Mouse (Mus musculus) small intestine, adult 2 months (tissue): Measurements from ENCODE around the gene Ncoa1. TPM values are rescaled to one million over a fixed set of nuclear protein-coding genes. Genes with fewer than 3 reads are reported as not detected.

Experiments used
- H3K27ac ChIP-seq: fragments of 200-500 bp; 2 replicates; pipeline ENCODE4 v1.5.1; 2012; ENCODE audit warnings: low read depth, low read length, control low read depth, inconsistent platforms; ENCODE audit not compliant: insufficient read depth
- H3K27me3 ChIP-seq: fragments of 200-500 bp; 2 replicates; pipeline ENCODE4 v1.6.1; 2012; ENCODE audit warnings: mild to moderate bottlenecking, moderate library complexity, low read length, inconsistent platforms; ENCODE audit not compliant: control insufficient read depth, insufficient read depth
- H3K36me3 ChIP-seq: fragments of 200-500 bp; 2 replicates; pipeline ENCODE4 v1.6.1; 2012; ENCODE audit warnings: mild to moderate bottlenecking, low read length, control low read depth, inconsistent platforms; ENCODE audit not compliant: control insufficient read depth, insufficient read depth
- H3K4me1 ChIP-seq: fragments of 200-500 bp; 2 replicates; pipeline ENCODE4 v1.6.1; 2012; ENCODE audit warnings: low read length, inconsistent platforms, mixed read lengths; ENCODE audit not compliant: control insufficient read depth, insufficient read depth, insufficient read length
- H3K4me3 ChIP-seq: fragments of 200-500 bp; 2 replicates; pipeline ENCODE4 v1.5.1; 2012; ENCODE audit warnings: low read depth, mild to moderate bottlenecking, control low read depth, inconsistent platforms, low read length, moderate library complexity
- CTCF ChIP-seq: fragments of 200-500 bp; IDR thresholded peaks from 2 replicates; pipeline ENCODE4 v1.5.1; 2012; ENCODE audit warnings: low read depth, mild to moderate bottlenecking, control low read depth, inconsistent platforms, low read length, moderate library complexity, mixed read lengths; ENCODE audit not compliant: insufficient replicate concordance, insufficient read length; ENCODE audit errors: extremely low read depth
- POLR2A ChIP-seq: fragments of 200-500 bp; IDR thresholded peaks from 2 replicates; pipeline ENCODE4 v1.6.1; 2012; ENCODE audit warnings: low read depth, mild to moderate bottlenecking, control low read depth, inconsistent platforms, low read length, moderate library complexity
- WGBS: fragments of 180-500 bp; shearing (Covaris S2); methylation state at CpG from one replicate; pipeline ENCODE4 v1.1.7; 2018; 5-methylcytosine and 5-hydroxymethylcytosine counted together
- polyA plus RNA-seq: library from polyadenylated mRNA; depleted of rRNA; stranded (reverse); fragments of >200 nt; gene quantifications from 2 replicates; pipeline ENCODE4 v1.2.3, GENCODE M21; 2012

Ncoa1 gene
- polyA plus RNA-seq, 1 experiment, result 17.0 TPM

- 31% methylated on average over 18 of the region's 18 CpGs for WGBS
- Histone ChIP-seq H3K4me1 (peaks cover 6% of the 10 kb centered on the region), H3K36me3 (no peaks in the 10 kb centered on the region), H3K4me3 (peak overlapping the region; percentile 98), H3K27ac (no peak overlapping the region), H3K27me3 (no peaks in the 10 kb centered on the region)
- no peak for TF ChIP-seq POLR2A
- TF ChIP-seq CTCF, result no peak
Measured at GRCm38 (mm10) chr12:4475251-4475993, 1.6 kb downstream of the Ncoa1 start.

- H3K36me3 ChIP-seq, result no peaks in the 10 kb centered on the region
- WGBS, result 9% methylated on average over 2 of the region's 2 CpGs
- no peak for TF ChIP-seq POLR2A
- no peak for TF ChIP-seq CTCF
- H3K4me3 ChIP-seq, result no peak overlapping the region
- no peaks in the 10 kb centered on the region for H3K27me3 ChIP-seq
- no peak overlapping the region; the same call in 1 of the 2 replicates for H3K27ac ChIP-seq
- H3K4me1 ChIP-seq, result peaks cover 4% of the 10 kb centered on the region; the same call in 1 of the 2 replicates
Measured at GRCm38 (mm10) chr12:4469115-4469514, 7.9 kb downstream of the Ncoa1 start.

- H3K4me3 ChIP-seq, result no peak overlapping the region
- H3K4me1 ChIP-seq, result peaks cover 6% of the 10 kb centered on the region; the same call in 1 of the 2 replicates
- no peaks in the 10 kb centered on the region for H3K27me3 ChIP-seq
- TF ChIP-seq CTCF (no peak), POLR2A (no peak)
- WGBS, result 58% methylated on average over 2 of the region's 2 CpGs
- H3K36me3 ChIP-seq, result peaks cover 1% of the 10 kb centered on the region; the same call in 1 of the 2 replicates
- no peak overlapping the region for H3K27ac ChIP-seq
Measured at GRCm38 (mm10) chr12:4463701-4464100, 13.3 kb downstream of the Ncoa1 start.

- no peak overlapping the region for H3K27ac ChIP-seq
- TF ChIP-seq CTCF (no peak), POLR2A (no peak)
- no peaks in the 10 kb centered on the region for H3K27me3 ChIP-seq
- WGBS, result 23% methylated on average over 1 of the region's 1 CpGs
- peaks cover 6% of the 10 kb centered on the region; the same call in 1 of the 2 replicates for H3K4me1 ChIP-seq
- no peak overlapping the region for H3K4me3 ChIP-seq
- H3K36me3 ChIP-seq, result peaks cover 1% of the 10 kb centered on the region; the same call in 1 of the 2 replicates
Measured at GRCm38 (mm10) chr12:4462420-4462819, 14.6 kb downstream of the Ncoa1 start.

GRCm38 (mm10) chr12:4460990-4461389 is 16.0 kb downstream of the Ncoa1 start:
- H3K4me3 ChIP-seq, result no peak overlapping the region
- H3K36me3 ChIP-seq, result peaks cover 1% of the 10 kb centered on the region; the same call in 1 of the 2 replicates
- TF ChIP-seq CTCF, result peak; percentile 53; the same call in 1 of the 2 replicates
- TF ChIP-seq POLR2A, result no peak

GRCm38 (mm10) chr12:4454956-4455565 is 21.9 kb downstream of the Ncoa1 start:
- WGBS, result 50% methylated on average over 10 of the region's 10 CpGs

More at GRCm38 (mm10) chr12:4460990-4461389, 16.0 kb downstream of the Ncoa1 start:
- H3K27me3 ChIP-seq, result no peaks in the 10 kb centered on the region
- WGBS, result 95% methylated on average over 2 of the region's 2 CpGs
- no peak overlapping the region for H3K27ac ChIP-seq
- H3K4me1 ChIP-seq, result peaks cover 8% of the 10 kb centered on the region; the same call in 1 of the 2 replicates

GRCm38 (mm10) chr12:4454248-4454647 is 22.7 kb downstream of the Ncoa1 start:
- Histone ChIP-seq H3K4me3 (no peak overlapping the region), H3K36me3 (no peaks in the 10 kb centered on the region), H3K27me3 (no peaks in the 10 kb centered on the region), H3K27ac (no peak overlapping the region), H3K4me1 (peaks cover 10% of the 10 kb centered on the region; the same call in 1 of the 2 replicates)
- TF ChIP-seq CTCF (no peak), POLR2A (no peak)
- 74% methylated on average over 4 of the region's 4 CpGs for WGBS

More at GRCm38 (mm10) chr12:4454956-4455565, 21.9 kb downstream of the Ncoa1 start:
- H3K36me3 ChIP-seq, result peaks cover 1% of the 10 kb centered on the region; the same call in 1 of the 2 replicates
- TF ChIP-seq POLR2A (no peak), CTCF (no peak)
- no peak overlapping the region for H3K4me3 ChIP-seq
- H3K27ac ChIP-seq, result no peak overlapping the region
- no peaks in the 10 kb centered on the region for H3K27me3 ChIP-seq
- peaks cover 10% of the 10 kb centered on the region; the same call in 1 of the 2 replicates for H3K4me1 ChIP-seq
